Mouse (Mus musculus) cerebellum, postnatal 25 days (tissue): ENCODE results near the gene Ppp1r3g.

Source experiments
- DNase-seq, 2 experiments: peaks; one replicate each; pipeline ENCODE4 v3.0.0; 2021; ENCODE audit warnings: mixed read lengths in 2 of 2

The Ppp1r3g gene

GRCm38 (mm10) chr13:35995696-35996426 lies 37.2 kb downstream of the Ppp1r3g start:
- DNase-seq = no peak

- no peak for DNase-seq
Measured at GRCm38 (mm10) chr13:35997606-35998005, 39.0 kb downstream of the Ppp1r3g start.

GRCm38 (mm10) chr13:36000798-36001197 lies 42.2 kb downstream of the Ppp1r3g start:
- DNase-seq = no peak

GRCm38 (mm10) chr13:36009981-36010380 lies 51.3 kb downstream of the Ppp1r3g start:
- DNase-seq = no peak

- DNase-seq = no peak
Measured at GRCm38 (mm10) chr13:36015636-36016035, 57.0 kb downstream of the Ppp1r3g start.

- no peak for DNase-seq
Measured at GRCm38 (mm10) chr13:36018017-36018416, 59.4 kb downstream of the Ppp1r3g start.

GRCm38 (mm10) chr13:36019309-36020274 lies 61.0 kb downstream of the Ppp1r3g start:
- DNase-seq = peak; percentile 38 to 82
